Mouse (Mus musculus): Measurements from ENCODE around the gene Celf2. TPM values are rescaled to one million over a fixed set of nuclear protein-coding genes. Genes with fewer than 3 reads are reported as not detected.

Celf2 gene
- polyA plus RNA-seq, 1 experiment from 2014 or later = 12.3 TPM

DNA sequence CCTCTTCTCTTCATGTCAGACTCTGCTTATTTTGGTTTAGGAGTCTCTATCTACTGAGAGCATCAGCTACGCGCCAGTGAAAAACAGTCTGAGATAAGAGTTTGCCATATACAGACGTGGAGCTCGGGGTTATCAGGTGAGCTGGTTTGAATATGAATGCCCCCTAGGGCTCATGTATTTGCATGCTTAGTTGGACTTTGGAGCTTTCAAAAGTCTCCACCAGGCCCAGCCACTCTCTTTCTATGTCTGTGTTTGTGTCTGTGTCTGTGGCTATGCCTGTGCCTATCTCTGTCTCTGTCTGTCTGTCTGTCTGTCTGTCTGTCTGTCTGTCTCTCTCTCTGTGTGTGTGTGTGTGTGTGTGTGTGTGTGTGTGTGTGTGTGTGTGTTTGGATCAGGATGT, 272.1 kb downstream of the Celf2 start:
- Histone ChIP-seq H3K27me3 (ENCODE audit: control insufficient read depth, insufficient read depth, low read length) (no peaks in the 10 kb centered on the region), H3K4me3 (ENCODE audit: low read length) (no peak overlapping the region), H3K4me2 (replicated peaks; ENCODE audit: low read depth, low read length) (no peak overlapping the region), H3K4me1 (ENCODE audit: control insufficient read depth, insufficient read depth, low read length) (no peaks in the 10 kb centered on the region), H3K27ac (ENCODE audit: low read depth, low read length) (no peak overlapping the region), H3K9me3 (ENCODE audit: control insufficient read depth, low read length) (no peaks in the 10 kb centered on the region), H3K9ac (ENCODE audit: low read depth, low read length) (no peak overlapping the region), H3K36me3 (ENCODE audit: control insufficient read depth, insufficient read depth, low read length) (no peaks in the 10 kb centered on the region)
- 83% methylated on average over 4 of the region's 4 CpGs for WGBS
- ATAC-seq (ENCODE audit: low FRiP score, low TSS enrichment) = no peak

DNA sequence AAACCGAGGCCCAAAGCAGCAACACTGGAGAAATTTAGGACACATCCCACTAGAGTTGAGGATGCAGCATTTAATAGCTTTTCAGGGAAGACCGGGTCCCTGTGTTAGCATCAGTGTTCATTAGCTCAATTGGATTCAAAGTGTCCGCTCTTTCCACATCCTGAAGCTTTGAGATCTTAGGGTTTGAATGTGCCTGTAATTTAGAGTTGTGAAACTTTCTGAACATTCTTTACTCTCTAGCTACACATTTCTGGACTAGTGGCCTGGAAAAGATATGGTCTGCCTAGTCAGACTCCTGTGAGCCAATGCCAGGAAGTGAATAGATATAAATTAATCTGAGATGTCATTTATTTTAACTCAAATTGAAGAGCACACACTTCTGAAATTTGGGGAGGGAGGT, 272.9 kb downstream of the Celf2 start:
- no peak overlapping the region for H3K9ac ChIP-seq (ENCODE audit: low read depth, low read length)
- H3K36me3 ChIP-seq (ENCODE audit: control insufficient read depth, insufficient read depth, low read length) = no peaks in the 10 kb centered on the region
- no peak overlapping the region for H3K27ac ChIP-seq (ENCODE audit: low read depth, low read length)
- H3K4me1 ChIP-seq (ENCODE audit: control insufficient read depth, insufficient read depth, low read length) = no peaks in the 10 kb centered on the region
- no peaks in the 10 kb centered on the region for H3K27me3 ChIP-seq (ENCODE audit: control insufficient read depth, insufficient read depth, low read length)
- ATAC-seq (ENCODE audit: low FRiP score, low TSS enrichment) = no peak
- no peaks in the 10 kb centered on the region for H3K9me3 ChIP-seq (ENCODE audit: control insufficient read depth, low read length)
- H3K4me3 ChIP-seq (ENCODE audit: low read length) = no peak overlapping the region
- no peak overlapping the region for H3K4me2 ChIP-seq (replicated peaks; ENCODE audit: low read depth, low read length)
- WGBS = 87% methylated on average over 3 of the region's 3 CpGs

DNA sequence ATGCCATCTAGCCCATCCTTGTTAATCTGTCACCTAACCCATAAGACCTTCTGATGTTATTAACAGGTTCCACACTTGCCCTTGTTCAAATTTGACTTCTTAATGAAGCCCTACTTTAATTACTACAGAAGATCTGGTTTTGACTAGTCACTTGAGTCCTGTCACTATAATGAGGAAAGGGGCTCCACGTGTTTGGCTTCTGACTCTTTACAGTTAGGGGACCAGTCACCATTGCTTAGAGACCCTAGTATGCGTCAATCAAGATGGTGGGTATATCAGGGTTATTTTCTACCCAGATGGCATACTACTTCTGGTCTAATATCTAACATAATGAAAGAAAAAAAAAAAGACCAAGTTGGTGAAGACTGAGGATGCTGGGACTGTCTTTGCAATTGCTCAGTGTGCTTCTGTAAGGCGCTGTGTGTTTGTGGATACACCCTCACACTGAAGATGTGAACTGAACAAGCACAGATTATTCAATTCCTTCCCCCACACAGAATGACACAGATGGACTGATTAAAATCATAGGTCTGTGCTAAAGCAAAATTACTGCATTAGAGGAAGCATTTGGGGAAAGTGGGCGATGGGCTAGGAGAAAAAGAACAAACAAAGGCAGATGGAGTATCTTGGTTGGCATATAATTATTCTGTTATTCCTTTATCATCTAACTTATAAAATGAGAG, 274.2 kb downstream of the Celf2 start:
- ATAC-seq (ENCODE audit: low FRiP score, low TSS enrichment) = no peak
- Histone ChIP-seq H3K4me1 (ENCODE audit: control insufficient read depth, insufficient read depth, low read length) (no peaks in the 10 kb centered on the region), H3K9ac (ENCODE audit: low read depth, low read length) (no peak overlapping the region), H3K27ac (ENCODE audit: low read depth, low read length) (no peak overlapping the region), H3K4me3 (ENCODE audit: low read length) (no peak overlapping the region), H3K27me3 (ENCODE audit: control insufficient read depth, insufficient read depth, low read length) (no peaks in the 10 kb centered on the region), H3K36me3 (ENCODE audit: control insufficient read depth, insufficient read depth, low read length) (no peaks in the 10 kb centered on the region), H3K4me2 (replicated peaks; ENCODE audit: low read depth, low read length) (no peak overlapping the region), H3K9me3 (ENCODE audit: control insufficient read depth, low read length) (no peaks in the 10 kb centered on the region)
- WGBS = 88% methylated on average over 4 of the region's 4 CpGs

DNA sequence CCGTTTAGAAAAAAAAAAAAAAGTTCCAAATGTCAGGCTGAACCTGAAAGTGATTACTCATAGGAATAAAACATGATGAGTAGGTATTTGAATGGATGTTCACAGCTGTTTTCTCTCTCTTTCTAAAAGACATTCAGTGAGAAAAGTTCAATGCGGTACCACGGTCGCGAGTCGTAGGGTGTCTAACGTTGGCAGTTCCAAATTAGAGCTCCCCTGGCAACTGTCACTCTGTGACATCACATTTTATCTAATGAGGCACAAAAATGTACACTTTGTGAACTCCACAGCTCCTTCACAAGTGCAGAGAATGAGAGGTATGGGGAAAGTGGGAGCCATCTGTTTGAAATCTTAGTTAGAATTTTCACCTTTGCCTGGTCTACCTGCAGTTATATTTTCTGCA, 274.8 kb downstream of the Celf2 start:
- Histone ChIP-seq H3K36me3 (ENCODE audit: control insufficient read depth, insufficient read depth, low read length) (no peaks in the 10 kb centered on the region), H3K27me3 (ENCODE audit: control insufficient read depth, insufficient read depth, low read length) (no peaks in the 10 kb centered on the region), H3K4me2 (replicated peaks; ENCODE audit: low read depth, low read length) (no peak overlapping the region), H3K4me3 (ENCODE audit: low read length) (no peak overlapping the region), H3K27ac (ENCODE audit: low read depth, low read length) (no peak overlapping the region), H3K9ac (ENCODE audit: low read depth, low read length) (no peak overlapping the region), H3K9me3 (ENCODE audit: control insufficient read depth, low read length) (no peaks in the 10 kb centered on the region), H3K4me1 (ENCODE audit: control insufficient read depth, insufficient read depth, low read length) (no peaks in the 10 kb centered on the region)
- WGBS = 85% methylated on average over 7 of the region's 7 CpGs
- ATAC-seq (ENCODE audit: low FRiP score, low TSS enrichment) = no peak

DNA sequence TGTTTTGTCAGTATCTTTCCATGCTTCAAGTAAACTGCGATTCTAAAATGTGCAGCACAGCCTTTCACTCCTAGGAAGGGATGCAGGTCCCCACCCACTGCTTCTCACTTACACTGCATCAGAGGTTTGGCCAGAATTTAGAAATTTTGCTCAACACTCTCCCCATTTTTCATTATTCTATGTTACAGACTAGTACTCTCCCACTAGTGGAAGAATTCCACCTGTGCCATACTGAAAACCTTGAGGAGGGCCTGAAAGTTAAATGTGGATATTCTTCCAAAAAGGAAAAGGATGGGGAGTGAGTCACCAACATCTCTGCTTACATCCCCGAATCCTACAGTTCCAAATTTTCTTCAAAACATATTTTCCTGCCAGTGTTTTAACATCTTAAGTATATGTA, 276.0 kb downstream of the Celf2 start:
- no peak overlapping the region for H3K4me3 ChIP-seq (ENCODE audit: low read length)
- no peaks in the 10 kb centered on the region for H3K27me3 ChIP-seq (ENCODE audit: control insufficient read depth, insufficient read depth, low read length)
- H3K4me2 ChIP-seq (replicated peaks; ENCODE audit: low read depth, low read length) = no peak overlapping the region
- H3K36me3 ChIP-seq (ENCODE audit: control insufficient read depth, insufficient read depth, low read length) = no peaks in the 10 kb centered on the region
- no peak overlapping the region for H3K27ac ChIP-seq (ENCODE audit: low read depth, low read length)
- H3K9me3 ChIP-seq (ENCODE audit: control insufficient read depth, low read length) = no peaks in the 10 kb centered on the region
- no peaks in the 10 kb centered on the region for H3K4me1 ChIP-seq (ENCODE audit: control insufficient read depth, insufficient read depth, low read length)
- no peak for ATAC-seq (ENCODE audit: low FRiP score, low TSS enrichment)
- H3K9ac ChIP-seq (ENCODE audit: low read depth, low read length) = no peak overlapping the region
- 80% methylated on average over 2 of the region's 2 CpGs for WGBS

DNA sequence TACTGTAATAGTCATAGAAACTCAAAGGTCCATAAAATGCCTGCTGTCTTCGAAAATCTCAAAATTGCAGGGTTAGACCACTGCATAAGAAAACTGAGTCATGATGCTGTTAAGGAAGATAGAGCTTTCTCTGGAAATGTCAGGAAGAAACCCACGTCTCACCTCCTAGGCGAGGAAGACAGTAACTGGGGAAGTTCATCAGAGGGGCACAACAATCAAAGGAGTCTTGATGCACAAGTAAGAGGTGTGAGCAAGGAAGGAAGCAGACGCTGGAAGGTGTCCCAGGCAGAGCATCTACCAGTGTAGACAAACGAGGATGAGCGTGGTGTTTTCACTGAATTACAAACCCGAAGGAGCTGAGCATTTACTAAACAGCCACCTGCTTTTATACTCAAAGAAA, 282.6 kb downstream of the Celf2 start:
- Histone ChIP-seq H3K4me3 (ENCODE audit: low read length) (no peak overlapping the region), H3K36me3 (ENCODE audit: control insufficient read depth, insufficient read depth, low read length) (no peaks in the 10 kb centered on the region), H3K4me2 (replicated peaks; ENCODE audit: low read depth, low read length) (no peak overlapping the region), H3K27ac (ENCODE audit: low read depth, low read length) (no peak overlapping the region), H3K9ac (ENCODE audit: low read depth, low read length) (no peak overlapping the region), H3K9me3 (ENCODE audit: control insufficient read depth, low read length) (no peaks in the 10 kb centered on the region), H3K4me1 (ENCODE audit: control insufficient read depth, insufficient read depth, low read length) (0 out of 2 replicates have a peak, but pooled peaks cover 5% of the 10 kb centered on the region), H3K27me3 (ENCODE audit: control insufficient read depth, insufficient read depth, low read length) (no peaks in the 10 kb centered on the region)
- WGBS = 85% methylated on average over 7 of the region's 7 CpGs
- ATAC-seq (ENCODE audit: low FRiP score, low TSS enrichment) = no peak

DNA sequence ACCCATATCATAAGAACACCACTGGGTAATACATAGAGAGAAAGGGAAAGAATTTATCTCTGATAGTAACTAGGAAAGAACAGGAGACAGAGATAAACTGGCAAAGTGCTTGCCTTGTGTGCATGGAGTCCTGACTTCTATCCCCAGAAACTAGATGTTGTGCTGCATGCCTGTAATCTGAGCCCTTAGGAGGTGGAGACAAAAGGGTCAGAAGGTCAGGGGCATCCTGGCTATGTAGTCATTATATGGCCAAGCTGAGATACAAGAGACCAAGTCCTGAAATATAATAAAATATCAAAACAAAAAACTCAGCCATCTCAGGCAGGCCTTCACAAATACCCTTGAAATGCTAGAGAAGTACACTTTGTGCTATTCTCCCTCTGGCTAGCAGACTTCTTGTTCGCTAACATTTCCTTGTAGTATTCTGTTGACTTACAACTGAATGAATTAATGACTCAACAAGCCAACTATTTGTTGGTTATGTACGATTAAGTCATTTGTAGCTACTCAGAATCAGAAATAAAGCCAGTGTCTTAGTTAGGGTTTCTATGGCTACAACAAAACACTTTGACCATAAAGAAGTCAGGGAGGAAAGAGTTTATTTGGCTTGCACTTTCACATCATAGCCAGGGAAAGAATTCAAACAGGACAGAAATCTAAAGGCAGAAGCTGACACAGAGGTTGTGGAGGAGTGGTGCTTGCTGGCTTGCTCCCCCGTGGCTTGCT, 284.9 kb downstream of the Celf2 start:
- no peaks in the 10 kb centered on the region for H3K27me3 ChIP-seq (ENCODE audit: control insufficient read depth, insufficient read depth, low read length)
- 0 out of 2 replicates have a peak, but pooled peaks cover 5% of the 10 kb centered on the region for H3K4me1 ChIP-seq (ENCODE audit: control insufficient read depth, insufficient read depth, low read length)
- no peak overlapping the region for H3K4me3 ChIP-seq (ENCODE audit: low read length)
- no peak for ATAC-seq (ENCODE audit: low FRiP score, low TSS enrichment)
- H3K36me3 ChIP-seq (ENCODE audit: control insufficient read depth, insufficient read depth, low read length) = no peaks in the 10 kb centered on the region
- H3K27ac ChIP-seq (ENCODE audit: low read depth, low read length) = no peak overlapping the region
- H3K9ac ChIP-seq (ENCODE audit: low read depth, low read length) = no peak overlapping the region
- H3K9me3 ChIP-seq (ENCODE audit: control insufficient read depth, low read length) = no peaks in the 10 kb centered on the region
- no peak overlapping the region for H3K4me2 ChIP-seq (replicated peaks; ENCODE audit: low read depth, low read length)
- 55% methylated on average over 3 of the region's 3 CpGs for WGBS

DNA sequence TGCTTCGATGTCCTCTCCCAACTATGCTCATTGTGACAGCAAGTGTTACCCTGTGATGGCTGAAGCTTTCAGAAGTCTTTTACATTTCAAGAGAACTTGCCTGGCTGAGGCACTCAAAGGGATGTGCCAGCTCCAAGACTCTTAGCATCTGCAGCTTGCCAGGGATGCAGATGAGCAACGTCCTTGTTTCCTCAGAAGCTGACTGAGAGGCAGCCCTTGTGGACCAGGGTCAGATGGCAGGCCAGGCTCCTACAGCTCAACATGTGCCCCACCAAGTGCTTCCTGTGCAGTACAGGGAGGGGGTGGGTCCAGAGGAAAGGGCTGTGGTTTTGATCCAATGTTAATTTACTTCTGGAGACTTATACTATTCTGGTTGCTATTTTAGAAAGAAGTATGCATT, 285.8 kb downstream of the Celf2 start:
- H3K27ac ChIP-seq (ENCODE audit: low read depth, low read length) = no peak overlapping the region
- H3K9me3 ChIP-seq (ENCODE audit: control insufficient read depth, low read length) = no peaks in the 10 kb centered on the region
- no peak overlapping the region for H3K9ac ChIP-seq (ENCODE audit: low read depth, low read length)
- no peak overlapping the region for H3K4me3 ChIP-seq (ENCODE audit: low read length)
- no peaks in the 10 kb centered on the region for H3K36me3 ChIP-seq (ENCODE audit: control insufficient read depth, insufficient read depth, low read length)
- 39% methylated on average over 2 of the region's 2 CpGs for WGBS
- H3K4me2 ChIP-seq (replicated peaks; ENCODE audit: low read depth, low read length) = no peak overlapping the region
- ATAC-seq (ENCODE audit: low FRiP score, low TSS enrichment) = no peak
- H3K27me3 ChIP-seq (ENCODE audit: control insufficient read depth, insufficient read depth, low read length) = no peaks in the 10 kb centered on the region
- H3K4me1 ChIP-seq (ENCODE audit: control insufficient read depth, insufficient read depth, low read length) = 0 out of 2 replicates have a peak, but pooled peaks cover 5% of the 10 kb centered on the region

DNA sequence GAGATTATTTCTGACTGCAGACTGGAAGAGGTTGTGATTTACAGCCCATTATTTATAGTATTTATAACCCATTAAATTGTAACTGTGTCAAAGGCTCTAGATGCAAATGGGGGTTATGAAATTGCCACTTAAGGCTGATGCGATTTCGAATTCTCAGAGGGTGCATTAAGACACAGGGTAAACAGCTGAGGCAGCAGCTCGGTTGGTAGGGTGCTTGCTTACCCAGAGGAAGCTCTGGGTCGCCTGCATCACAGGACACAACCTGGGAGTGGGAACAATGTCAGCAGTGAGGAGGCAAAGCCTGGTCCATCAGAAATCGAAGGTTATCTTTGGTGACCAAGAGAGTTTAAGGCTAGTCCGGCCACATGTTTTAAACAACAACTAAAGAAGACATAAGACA, 286.5 kb downstream of the Celf2 start:
- Histone ChIP-seq H3K9me3 (ENCODE audit: control insufficient read depth, low read length) (no peaks in the 10 kb centered on the region), H3K36me3 (ENCODE audit: control insufficient read depth, insufficient read depth, low read length) (no peaks in the 10 kb centered on the region), H3K4me3 (ENCODE audit: low read length) (no peak overlapping the region), H3K4me2 (replicated peaks; ENCODE audit: low read depth, low read length) (no peak overlapping the region), H3K4me1 (ENCODE audit: control insufficient read depth, insufficient read depth, low read length) (0 out of 2 replicates have a peak, but pooled peaks cover 5% of the 10 kb centered on the region), H3K27ac (ENCODE audit: low read depth, low read length) (no peak overlapping the region), H3K27me3 (ENCODE audit: control insufficient read depth, insufficient read depth, low read length) (no peaks in the 10 kb centered on the region), H3K9ac (ENCODE audit: low read depth, low read length) (no peak overlapping the region)
- WGBS = 70% methylated on average over 6 of the region's 6 CpGs
- ATAC-seq (ENCODE audit: low FRiP score, low TSS enrichment) = no peak

Data from kidney, embryonic 14.5 days (tissue).